ENCODE assay signal across 7 mouse cellular contexts in genomic region chr8:121451404-121452076, GRCm38 (mm10).
DNase-seq lines count a peak whose midpoint lies in the region; ATAC-seq lines count a peak whose summit lies in the region.

No protein-coding gene starts in this region.

- ATAC-seq in monocyte, adult 5-6 weeks (replicated peaks; ENCODE audit: insufficient number of reproducible peaks, low FRiP score, low TSS enrichment, poor library complexity, severe bottlenecking), result no peak

- peak; percentile 64 for DNase-seq in adrenal gland, adult 8-10 months
- peak; percentile 66 for DNase-seq in gastrocnemius, postnatal 10 days
- peak; percentile 87 for DNase-seq in kidney, adult 11 months
- DNase-seq in lung, postnatal 10 days, result peak; percentile 86
- no peak for DNase-seq in cerebellum, postnatal 4 days (ENCODE audit: low spot score in 2 of 2)
- DNase-seq in embryo, embryonic 11 days, result no peak

Comparison
In these comparisons a context has a peak if more than half of its experiments do, and no peak if none do; other contexts are left out.
1. DNase-seq: peak in adrenal gland, adult 8-10 months (single experiment), gastrocnemius, postnatal 10 days (single experiment), kidney, adult 11 months (single experiment) and lung, postnatal 10 days (single experiment); none in cerebellum, postnatal 4 days (0 of 2) and embryo, embryonic 11 days (single experiment).